Mouse (Mus musculus) stomach, postnatal 0 days (tissue): ENCODE measurements around the gene Styk1.

Experiments
- CTCF ChIP-seq: IDR thresholded peaks from 2 replicates; pipeline ENCODE4 v1.5.1; 2016; ENCODE audit warnings: antibody characterized with exemption, low read depth, mild to moderate bottlenecking, moderate library complexity
- EP300 ChIP-seq: optimal IDR thresholded peaks from 2 replicates; pipeline ENCODE3; 2016; ENCODE audit warnings: antibody characterized with exemption

DNA sequence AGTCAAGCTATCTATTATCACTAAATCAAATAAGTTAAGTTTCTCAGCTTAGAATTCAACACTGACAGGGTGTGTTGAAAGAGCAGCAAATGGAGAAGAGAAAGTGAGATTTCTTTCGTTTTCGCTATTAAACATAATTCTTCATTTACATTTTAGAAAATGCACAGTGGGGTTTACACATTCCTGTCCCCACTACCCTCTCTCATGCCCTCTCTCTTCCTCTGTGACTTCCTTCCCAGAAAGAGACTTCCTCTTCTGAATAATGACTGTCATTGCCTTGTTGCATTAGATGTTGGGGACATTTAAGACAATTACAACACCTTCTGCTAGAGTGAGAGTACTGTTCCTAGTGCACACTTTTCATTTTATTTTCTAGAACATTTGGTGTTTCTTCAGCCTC, 83.8 kb downstream of the Styk1 start:
- TF ChIP-seq EP300 (no peak), CTCF (no peak)
